Mouse (Mus musculus) thymus, postnatal 10 days (tissue): ENCODE measurements at regions not wholly inside any gene's neighbourhood (a gene's known extent, or its start where the extent isn't known, plus 50 kb on each side); places are given as distances from the start of the nearest gene placed in this dataset.

ENCODE experiments used
- DNase-seq, 2 experiments: peaks; one replicate each; pipeline ENCODE4 v3.0.0; 2021; ENCODE audit warnings: low spot score in 2 of 2

DNA sequence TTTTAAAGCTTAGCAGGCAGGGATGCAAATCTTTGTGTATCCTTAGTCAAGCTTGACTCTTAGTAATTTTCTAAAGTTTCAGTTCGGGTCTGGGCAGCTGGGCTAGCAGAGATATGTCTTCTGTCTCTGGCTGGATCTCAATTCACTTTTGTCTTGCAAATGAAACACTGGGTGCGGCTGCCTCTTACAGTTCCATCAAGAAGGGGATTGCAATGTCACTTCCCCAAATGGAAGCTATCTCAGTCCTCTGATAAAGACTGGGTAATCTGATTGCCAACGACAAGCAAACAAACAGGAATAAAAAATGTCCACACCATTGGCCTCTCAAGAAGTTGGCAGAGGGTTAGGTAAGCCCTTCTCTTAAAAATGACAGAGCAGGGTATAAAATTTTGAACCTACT, 314.1 kb upstream of the Fam19a5 start:
- no peak for DNase-seq

DNA sequence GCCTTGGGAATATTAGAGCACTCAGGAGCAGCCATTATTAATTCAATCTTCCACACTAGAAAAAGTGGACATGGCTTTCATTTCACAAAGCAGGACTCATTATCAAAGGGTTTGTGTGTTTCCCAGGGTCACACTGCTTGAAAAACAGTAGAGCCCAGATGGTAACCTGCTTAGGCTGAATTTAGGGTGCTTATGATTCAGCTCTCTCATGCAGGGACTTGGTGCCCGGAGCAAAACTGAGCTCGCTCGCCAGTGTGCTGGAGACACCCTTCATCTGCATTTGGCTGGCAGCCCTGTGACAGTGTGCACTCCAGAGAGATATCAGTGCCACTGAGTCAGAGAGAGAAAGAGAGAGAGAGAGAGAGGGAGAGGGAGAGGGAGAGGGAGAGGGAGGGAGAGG, 308.0 kb upstream of the Fam19a5 start:
- no peak for DNase-seq

GRCm38 (mm10) chr15:87239057-87239456, 305.0 kb upstream of the Fam19a5 start:
- DNase-seq: no peak

GRCm38 (mm10) chr15:87261497-87261896, 282.6 kb upstream of the Fam19a5 start:
- no peak for DNase-seq

- DNase-seq: no peak
Measured at GRCm38 (mm10) chr15:87264906-87265305, 279.2 kb upstream of the Fam19a5 start.

- DNase-seq: no peak
Measured at GRCm38 (mm10) chr15:87290987-87291529, 253.0 kb upstream of the Fam19a5 start.

DNA sequence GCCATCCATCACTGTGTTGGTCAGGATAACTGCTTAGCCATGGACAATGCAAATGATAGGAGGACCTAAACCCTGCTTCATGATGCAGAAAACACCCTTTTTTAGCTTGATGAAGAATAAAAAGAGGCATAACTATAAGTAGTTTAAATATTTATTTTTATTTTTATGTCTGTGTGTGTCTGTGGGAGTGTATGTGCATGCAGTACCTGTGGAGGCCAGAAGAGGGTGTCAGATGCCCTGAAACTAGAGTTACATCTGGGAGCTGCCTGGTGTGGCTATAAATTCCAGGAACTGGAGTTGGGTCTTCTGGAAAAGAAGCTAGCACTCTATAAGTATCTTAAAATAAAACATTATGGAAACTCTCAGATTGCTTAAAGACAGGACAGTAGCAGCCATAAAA, 224.2 kb upstream of the Fam19a5 start:
- DNase-seq: no peak

- DNase-seq: no peak
Measured at GRCm38 (mm10) chr15:87321067-87321985, 222.8 kb upstream of the Fam19a5 start.

- no peak for DNase-seq
Measured at GRCm38 (mm10) chr15:87325389-87325788, 218.7 kb upstream of the Fam19a5 start.

DNA sequence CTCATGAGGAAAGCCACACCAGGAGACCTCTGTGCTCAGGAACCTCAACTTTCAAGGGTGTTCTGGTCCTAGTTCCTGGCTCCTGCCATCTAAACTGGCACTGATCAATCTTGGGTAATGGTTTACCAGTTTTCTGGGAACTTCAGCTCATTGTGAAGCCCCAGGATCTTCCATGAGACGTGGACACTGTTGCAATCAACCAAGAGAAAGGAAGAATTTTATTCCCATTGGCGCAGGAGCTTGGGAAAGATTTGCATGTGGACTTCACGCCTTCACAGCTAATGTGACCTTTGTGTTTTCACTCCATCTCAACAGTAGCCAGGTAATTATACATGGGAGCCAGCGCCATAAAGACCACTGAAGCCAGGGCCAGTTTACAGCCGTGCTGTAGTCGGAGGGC, 217.8 kb upstream of the Fam19a5 start:
- no peak for DNase-seq

DNA sequence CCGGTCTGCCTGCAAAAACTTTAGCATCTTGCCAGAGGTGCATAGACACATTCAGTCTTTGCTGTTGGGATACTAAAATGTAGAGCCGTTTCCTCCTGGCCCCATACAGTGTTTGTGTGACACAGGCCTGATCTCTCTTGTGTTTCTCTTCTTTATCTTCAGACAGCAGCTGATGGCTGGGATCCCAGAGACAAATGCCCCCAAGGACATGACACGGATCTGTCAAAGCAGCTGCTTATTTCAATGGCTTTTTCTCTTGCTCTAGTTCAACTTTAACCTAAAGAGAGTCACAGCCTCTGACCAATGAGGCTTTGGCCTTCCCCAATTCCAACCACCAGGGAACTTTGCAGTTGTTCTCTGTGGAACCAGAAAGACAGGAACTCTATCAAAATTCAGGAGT, 211.7 kb upstream of the Fam19a5 start:
- no peak for DNase-seq

DNA sequence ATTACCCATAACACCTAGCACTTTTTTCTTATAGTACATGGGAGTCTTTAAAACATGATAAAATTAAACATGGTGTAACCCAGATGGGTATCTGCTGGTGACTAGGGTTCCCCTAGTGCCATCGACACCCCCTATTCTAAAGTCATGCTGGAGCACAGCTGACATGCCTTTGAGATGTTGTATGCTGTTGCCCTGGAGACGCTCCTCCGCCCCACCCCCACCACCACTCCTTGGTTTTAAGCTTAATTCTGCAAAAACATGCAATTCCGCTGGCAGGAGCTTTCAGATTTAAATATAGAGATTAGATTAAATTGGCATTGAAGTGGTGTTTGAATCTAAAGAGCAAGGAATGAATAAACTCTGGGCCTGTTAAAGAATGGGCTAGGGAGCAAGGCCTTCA, 210.6 kb upstream of the Fam19a5 start:
- no peak for DNase-seq

DNA sequence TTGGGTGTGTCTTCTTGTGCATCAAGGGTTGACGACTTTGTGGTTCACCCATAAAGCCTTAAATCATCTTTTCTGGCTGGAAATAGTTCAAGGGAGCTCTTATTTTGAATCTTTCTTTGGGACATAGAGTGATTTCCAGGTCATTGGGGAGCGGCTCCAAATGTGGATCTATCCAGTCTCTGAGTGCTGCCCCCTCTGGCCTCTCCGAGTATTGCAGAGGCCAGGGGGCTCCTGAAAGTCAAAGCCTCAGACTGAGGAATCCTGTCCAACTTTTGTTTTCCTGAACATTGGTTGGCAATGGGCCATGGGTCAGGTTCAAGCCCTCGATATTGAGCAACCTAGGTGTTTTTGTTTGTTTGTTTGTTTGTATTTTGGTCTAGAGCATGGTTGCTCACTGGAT, 209.7 kb upstream of the Fam19a5 start:
- DNase-seq: no peak

- no peak for DNase-seq
Measured at GRCm38 (mm10) chr15:87335324-87335723, 208.8 kb upstream of the Fam19a5 start.

- DNase-seq: no peak
Measured at GRCm38 (mm10) chr15:87335737-87336136, 208.4 kb upstream of the Fam19a5 start.

- no peak for DNase-seq
Measured at GRCm38 (mm10) chr15:87339904-87340303, 204.2 kb upstream of the Fam19a5 start.

DNA sequence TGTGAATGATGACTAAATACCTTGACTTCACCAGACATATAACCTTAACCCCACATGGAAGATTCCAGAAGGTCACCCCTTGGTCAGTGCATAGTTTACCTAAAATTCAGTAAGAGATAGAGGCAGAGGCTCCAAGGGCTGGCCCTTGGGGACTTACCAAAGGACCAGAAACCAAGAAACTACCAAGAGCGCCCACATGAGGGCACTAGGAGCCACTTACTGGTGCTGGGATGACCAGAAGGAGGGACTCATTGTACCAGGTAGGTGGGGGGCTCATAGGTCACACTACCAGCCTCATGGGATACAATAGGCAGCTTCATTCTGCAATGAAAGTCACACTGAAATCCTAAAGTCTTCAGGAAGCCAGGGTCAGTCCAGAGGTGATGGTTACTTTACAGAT, 201.4 kb upstream of the Fam19a5 start:
- no peak for DNase-seq

GRCm38 (mm10) chr15:87345826-87346225, 198.3 kb upstream of the Fam19a5 start:
- DNase-seq: no peak

DNA sequence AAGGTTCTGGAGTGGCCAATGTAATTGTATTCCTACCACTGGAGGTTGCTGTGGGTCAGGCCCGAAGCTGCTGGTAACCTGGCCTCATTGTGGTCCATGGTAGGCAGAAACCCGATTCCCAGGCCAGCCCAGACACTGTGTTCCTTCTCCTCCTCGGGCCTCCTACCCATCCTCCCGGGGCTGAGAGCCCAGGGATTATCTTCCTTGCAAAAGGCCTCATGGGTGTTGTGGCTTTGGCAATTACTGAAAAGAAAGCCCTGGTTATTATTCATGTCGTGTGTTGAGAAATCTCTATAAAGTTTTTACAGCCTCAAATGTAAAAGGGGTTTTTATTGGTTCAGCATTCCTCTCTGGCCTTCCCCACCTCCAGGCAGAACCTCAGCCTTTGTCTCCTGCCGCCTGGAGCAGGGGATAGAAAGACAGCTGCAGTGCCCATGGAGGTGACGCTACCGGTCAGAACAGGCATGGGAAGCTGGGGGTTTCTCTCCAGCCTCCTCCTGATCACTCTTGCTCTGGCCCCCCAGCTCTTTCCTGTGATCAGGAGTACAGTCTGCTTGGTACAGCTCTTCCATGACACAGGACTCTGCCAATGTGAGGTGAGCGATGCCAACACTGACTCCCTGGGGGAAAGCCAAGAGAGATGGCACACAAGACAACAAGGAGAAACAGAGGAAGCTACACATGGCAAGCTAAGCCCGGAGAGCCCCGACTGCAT, 194.4 kb upstream of the Fam19a5 start:
- DNase-seq: no peak

DNA sequence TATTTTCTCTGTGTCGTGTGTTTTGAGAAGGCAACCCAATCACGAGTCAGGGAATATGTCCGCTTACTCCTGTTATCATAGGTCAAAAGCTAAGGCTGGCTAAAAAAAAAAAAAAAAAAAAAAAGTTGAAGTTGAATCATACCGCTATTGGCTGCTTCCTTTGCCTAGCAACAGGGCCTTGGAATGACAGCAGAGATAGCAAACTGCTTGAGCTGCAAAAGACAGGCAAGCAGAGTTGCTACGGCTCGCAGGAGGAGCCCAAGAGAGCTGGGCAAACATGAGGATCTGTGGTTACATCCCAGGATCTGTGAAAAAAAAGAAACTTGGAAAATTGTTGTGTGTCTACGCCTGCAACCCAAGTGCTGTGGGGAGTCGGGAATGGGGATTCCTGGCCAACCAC, 191.3 kb upstream of the Fam19a5 start:
- no peak for DNase-seq

- DNase-seq: no peak
Measured at GRCm38 (mm10) chr15:87353886-87354285, 190.2 kb upstream of the Fam19a5 start.

DNA sequence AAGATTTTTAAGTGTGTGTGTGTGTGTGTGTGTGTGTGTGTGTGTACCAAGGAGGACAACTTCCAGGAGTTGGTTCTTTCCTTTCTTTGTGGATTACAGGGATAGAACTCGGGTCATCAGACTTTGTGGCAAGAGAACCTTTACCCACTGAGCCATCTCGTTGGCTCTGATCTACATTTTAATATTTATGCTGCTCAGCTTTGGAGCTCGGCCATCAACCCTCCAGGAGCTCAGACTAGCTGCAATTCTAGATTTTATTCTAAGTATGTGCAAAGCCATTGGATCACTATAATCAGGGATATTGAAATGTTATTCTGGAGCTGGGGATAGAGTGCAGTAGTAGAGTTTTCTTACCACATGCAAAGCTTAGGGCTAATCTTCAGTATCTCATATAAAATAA, 183.6 kb upstream of the Fam19a5 start:
- DNase-seq: no peak
